ENCODE assay signal across 7 mouse cellular contexts in the genomic region with DNA sequence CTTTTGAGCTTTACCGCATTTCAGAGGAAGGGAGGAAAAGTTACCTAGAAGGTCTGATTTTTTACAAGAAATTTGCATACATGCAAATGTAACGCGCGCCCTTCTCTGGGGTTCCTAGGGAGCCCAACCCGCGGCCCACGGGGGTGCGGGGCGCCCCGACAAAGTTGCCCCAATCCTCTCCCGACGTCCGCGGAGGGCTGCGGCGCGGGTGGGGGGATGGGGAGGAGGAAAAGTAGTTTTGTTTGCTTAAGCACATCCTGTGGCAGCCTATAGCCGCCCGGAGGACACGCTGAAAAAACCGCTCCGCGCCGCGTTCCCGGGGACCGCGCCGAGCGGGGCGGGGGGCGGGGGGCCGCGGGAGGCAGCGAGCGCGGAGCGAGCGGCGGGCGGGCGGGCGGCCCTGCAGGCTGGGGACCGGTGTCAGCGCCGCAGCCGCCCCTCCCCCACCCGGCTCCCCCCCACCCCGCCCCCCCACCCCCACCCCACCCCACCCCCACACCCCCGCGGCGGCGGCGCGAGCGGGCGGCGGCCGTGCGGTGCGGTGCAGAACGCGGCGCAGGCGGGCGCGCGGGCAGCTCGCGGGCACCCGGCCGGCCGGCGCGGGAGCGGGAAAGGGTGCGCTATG. TPM values are rescaled to one million over a fixed set of nuclear protein-coding genes. Genes with fewer than 3 reads are reported as not detected.
DNase-seq lines count a peak whose midpoint lies in the region; ATAC-seq and TF ChIP-seq lines count a peak whose summit lies in the region.

No protein-coding gene starts in this region.

- DNase-seq in ES-CJ7 (ENCODE audit: low read depth, low spot score) (peak; percentile 19), ZHBTc4 (ENCODE audit: low read depth, low spot score) (peak; percentile 30), liver (peak; percentile 56)
- DNase-seq in neural tube, embryonic 10.5 days (ENCODE audit: extremely low spot score, low spot score) = peak; percentile 76
- peak; percentile 64 for DNase-seq in thymus, postnatal 14 days

- WGBS in hindbrain, embryonic 12.5 days = under 1% methylated on average over 38 of the region's 77 CpGs

- peaks cover 8% of the 10 kb centered on the region; the same call in 1 of the 2 replicates for H3K27me3 ChIP-seq in hindbrain, embryonic 12.5 days

- H3K9me3 ChIP-seq in hindbrain, embryonic 12.5 days (replicated peaks) = no peaks in the 10 kb centered on the region

- ATAC-seq in hindbrain, embryonic 12.5 days (ENCODE audit: low FRiP score) = peak; percentile 66

- peak overlapping the region; percentile 93 for H3K9ac ChIP-seq in hindbrain, embryonic 12.5 days

- TF ChIP-seq CTCF in embryonic fibroblast, embryonic 13.5 days (IDR thresholded peaks at IDR 0.05; ENCODE audit: borderline replicate concordance, insufficient read depth, low read length) = no peak

- peak overlapping the region; percentile 95 for H3K4me3 ChIP-seq in embryonic fibroblast, embryonic 13.5 days (ENCODE audit: insufficient read depth, low read length)
- H3K4me3 ChIP-seq in hindbrain, embryonic 12.5 days = peak overlapping the region; percentile 74

- no peak for TF ChIP-seq POLR2A in embryonic fibroblast, embryonic 13.5 days (IDR thresholded peaks at IDR 0.05; ENCODE audit: low read depth, low read length)

- no peaks in the 10 kb centered on the region for H3K36me3 ChIP-seq in hindbrain, embryonic 12.5 days

- H3K27ac ChIP-seq in embryonic fibroblast, embryonic 13.5 days (ENCODE audit: insufficient read depth, low read length) = peak overlapping the region; percentile 95
- H3K27ac ChIP-seq in hindbrain, embryonic 12.5 days = peak overlapping the region; percentile 94

- H3K4me1 ChIP-seq in embryonic fibroblast, embryonic 13.5 days (ENCODE audit: control insufficient read depth, insufficient read depth, low read length) = peaks cover 2% of the 10 kb centered on the region; the same call in 1 of the 2 replicates
- peaks cover 31% of the 10 kb centered on the region for H3K4me1 ChIP-seq in hindbrain, embryonic 12.5 days

- H3K4me2 ChIP-seq in hindbrain, embryonic 12.5 days (replicated peaks) = peak overlapping the region; percentile 84

RNA-seq across cellular contexts. Expression of a gene that starts 0.7 kb away (rescaled TPM):
- 0.77 TPM in 1 of 2 replicates, not detected in the other for polyA plus RNA-seq in embryonic fibroblast, embryonic 13.5 days (2011; ENCODE audit: insufficient read length, low read depth, missing spikeins)
- 28.0 and 28.2 TPM in 2 replicates for polyA plus RNA-seq in hindbrain, embryonic 12.5 days (2016; fragmentation: Nextera tagmentation; extraction: Ambion mirVana)

RNA-seq across cellular contexts. Expression of a gene that starts 4.7 kb away (rescaled TPM):
- 22.0 and 53.0 TPM in 2 replicates for polyA plus RNA-seq in embryonic fibroblast, embryonic 13.5 days (2011; ENCODE audit: insufficient read length, low read depth, missing spikeins)
- polyA plus RNA-seq in hindbrain, embryonic 12.5 days (2016; fragmentation: Nextera tagmentation; extraction: Ambion mirVana) = 58.4 and 62.7 TPM in 2 replicates

Comparison
In these comparisons a context has a peak if more than half of its experiments do, and no peak if none do; other contexts are left out.
1. Peak in every context shown above with its lines: DNase-seq, ATAC-seq, H3K4me3 ChIP-seq and H3K27ac ChIP-seq.
2. DNase-seq: peak in every context shown above with its lines; median percentile 76 in neural tube, embryonic 10.5 days; 64 in thymus, postnatal 14 days; 56 in liver; 30 in ZHBTc4; 19 in ES-CJ7.
3. RNA of a gene that starts 0.7 kb away (polyA plus RNA-seq): 28.0 to 28.2 TPM in hindbrain, embryonic 12.5 days; 0.77 TPM in embryonic fibroblast, embryonic 13.5 days; every median in the first group is over 10 times any median in the second.